Comparison of ENCODE assay signal across 8 mouse cellular contexts in the genomic region with DNA sequence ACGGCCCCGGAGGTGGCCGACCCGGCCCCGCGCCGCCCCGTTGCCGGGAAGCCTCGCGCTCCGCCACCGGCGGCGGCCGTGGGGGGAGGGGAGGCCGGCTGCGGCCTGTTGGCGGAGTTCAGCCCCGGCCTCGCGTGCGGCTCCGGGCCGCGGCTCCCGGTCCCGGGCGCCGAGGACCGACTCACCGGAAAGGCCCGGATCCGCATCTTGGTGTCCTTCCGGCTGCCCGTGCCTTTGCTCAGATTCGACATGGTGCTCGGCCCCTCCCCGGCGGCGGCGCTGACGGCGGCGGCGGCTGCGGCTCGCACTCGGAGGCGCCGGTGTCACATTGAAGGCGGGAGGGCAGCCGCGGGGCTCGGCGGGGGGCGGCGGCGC. TPM values are rescaled to one million over a fixed set of nuclear protein-coding genes. Genes with fewer than 3 reads are reported as not detected.
DNase-seq lines count a peak whose midpoint lies in the region; ATAC-seq lines count a peak whose summit lies in the region.

No protein-coding gene starts in this region.

- H3K9ac ChIP-seq in heart, embryonic 13.5 days = peak overlapping the region; percentile 100
- peak overlapping the region; percentile 98 for H3K9ac ChIP-seq in neural tube, embryonic 12.5 days

- peak overlapping the region; percentile 90 for H3K4me3 ChIP-seq in embryonic facial prominence, embryonic 10.5 days
- H3K4me3 ChIP-seq in heart, embryonic 13.5 days = peak overlapping the region; percentile 81
- H3K4me3 ChIP-seq in neural tube, embryonic 12.5 days = peak overlapping the region; percentile 98

- H3K4me2 ChIP-seq in heart, embryonic 13.5 days = peak overlapping the region; percentile 96
- H3K4me2 ChIP-seq in neural tube, embryonic 12.5 days (replicated peaks) = peak overlapping the region; percentile 72

- peak overlapping the region; percentile 97 for H3K27ac ChIP-seq in embryonic facial prominence, embryonic 10.5 days (replicated peaks)
- H3K27ac ChIP-seq in heart, embryonic 13.5 days (replicated peaks) = peak overlapping the region; percentile 99
- peak overlapping the region; percentile 98 for H3K27ac ChIP-seq in neural tube, embryonic 12.5 days

- H3K27me3 ChIP-seq in embryonic facial prominence, embryonic 10.5 days (replicated peaks; ENCODE audit: low read depth, poor library complexity, severe bottlenecking) = no peaks in the 10 kb centered on the region
- no peaks in the 10 kb centered on the region for H3K27me3 ChIP-seq in heart, embryonic 13.5 days (replicated peaks)
- no peaks in the 10 kb centered on the region for H3K27me3 ChIP-seq in neural tube, embryonic 12.5 days (replicated peaks)

- under 1% methylated on average over 59 of the region's 59 CpGs for WGBS in embryonic facial prominence, embryonic 10.5 days
- WGBS in heart, embryonic 13.5 days = under 1% methylated on average over 49 of the region's 59 CpGs
- 1% methylated on average over 50 of the region's 59 CpGs for WGBS in neural tube, embryonic 12.5 days

- H3K9me3 ChIP-seq in embryonic facial prominence, embryonic 10.5 days = no peaks in the 10 kb centered on the region
- no peaks in the 10 kb centered on the region for H3K9me3 ChIP-seq in heart, embryonic 13.5 days
- H3K9me3 ChIP-seq in neural tube, embryonic 12.5 days = no peaks in the 10 kb centered on the region

- H3K36me3 ChIP-seq in embryonic facial prominence, embryonic 10.5 days (replicated peaks) = peaks cover 6% of the 10 kb centered on the region; the same call in 1 of the 2 replicates
- H3K36me3 ChIP-seq in heart, embryonic 13.5 days = no peaks in the 10 kb centered on the region
- no peaks in the 10 kb centered on the region for H3K36me3 ChIP-seq in neural tube, embryonic 12.5 days

- peaks cover 27% of the 10 kb centered on the region for H3K4me1 ChIP-seq in embryonic facial prominence, embryonic 10.5 days
- H3K4me1 ChIP-seq in heart, embryonic 13.5 days = peaks cover 35% of the 10 kb centered on the region
- H3K4me1 ChIP-seq in neural tube, embryonic 12.5 days = peaks cover 10% of the 10 kb centered on the region

- peak; percentile 38 for ATAC-seq in heart, embryonic 13.5 days (ENCODE audit: extremely low read depth, insufficient number of reproducible peaks, low FRiP score, low TSS enrichment)
- ATAC-seq in neural tube, embryonic 12.5 days (ENCODE audit: low FRiP score, low read depth) = peak; percentile 6

- peak; percentile 75 to 77 for DNase-seq in B cell, adult 2 months
- peak; percentile 58 for DNase-seq in adrenal gland, adult 8-10 months
- peak; percentile 76 for DNase-seq in embryonic facial prominence, embryonic 10.5 days (ENCODE audit: low spot score)
- peak; percentile 85 for DNase-seq in kidney, postnatal 14 days
- DNase-seq in lung, adult 18-20 months = peak; percentile 74
- DNase-seq in telencephalon, adult 2 months (ENCODE audit: low read depth, low spot score) = peak; percentile 12

RNA-seq across cellular contexts. Expression of gene Cul3, which starts 0.2 kb away (rescaled TPM):
- total RNA-seq in adrenal gland, adult 8-10 months (2022) = 100 to 1,000 TPM in 3 of 4 experiments, 10 to 100 TPM in 1; 94.0 to 137 (median 115) TPM
- polyA plus RNA-seq in embryonic facial prominence, embryonic 10.5 days (2016; fragmentation: Nextera tagmentation; extraction: Ambion mirVana) = 33.1 and 37.5 TPM in 2 replicates
- 20.0 and 24.0 TPM in 2 replicates for polyA plus RNA-seq in heart, embryonic 13.5 days (2015; fragmentation: Nextera tagmentation; extraction: Ambion mirVana)
- 29.6 and 33.1 TPM in 2 replicates for polyA plus RNA-seq in neural tube, embryonic 12.5 days (2016; fragmentation: Nextera tagmentation; extraction: Ambion mirVana)

Comparison
In these comparisons a context has a peak if more than half of its experiments do, and no peak if none do; other contexts are left out.
1. Peak in every context shown above with its lines: DNase-seq, ATAC-seq, H3K4me3 ChIP-seq and H3K27ac ChIP-seq.
2. DNase-seq: peak in every context shown above with its lines; median percentile 85 in kidney, postnatal 14 days; 76 in B cell, adult 2 months; 76 in embryonic facial prominence, embryonic 10.5 days; 74 in lung, adult 18-20 months; 58 in adrenal gland, adult 8-10 months; 12 in telencephalon, adult 2 months.